Mouse (Mus musculus) heart, adult 2 months (tissue): ENCODE results near the gene Iqschfp.

Experiments
- CTCF ChIP-seq: fragments of 200-600 bp; IDR thresholded peaks from 2 replicates; pipeline ENCODE4 v1.8.1; 2022; ENCODE audit warnings: antibody characterized with exemption, mild to moderate bottlenecking, moderate library complexity
- EP300 ChIP-seq: fragments of 200-500 bp; IDR thresholded peaks from 2 replicates; pipeline ENCODE4 v1.6.1; 2011; ENCODE audit warnings: low read depth, low read length, control low read depth; ENCODE audit not compliant: insufficient read depth
- POLR2A ChIP-seq: fragments of 200-500 bp; IDR thresholded peaks from 2 replicates; pipeline ENCODE4 v1.6.1; 2011; ENCODE audit warnings: mild to moderate bottlenecking, low read depth, low read length, control low read depth; ENCODE audit not compliant: insufficient read depth

DNA sequence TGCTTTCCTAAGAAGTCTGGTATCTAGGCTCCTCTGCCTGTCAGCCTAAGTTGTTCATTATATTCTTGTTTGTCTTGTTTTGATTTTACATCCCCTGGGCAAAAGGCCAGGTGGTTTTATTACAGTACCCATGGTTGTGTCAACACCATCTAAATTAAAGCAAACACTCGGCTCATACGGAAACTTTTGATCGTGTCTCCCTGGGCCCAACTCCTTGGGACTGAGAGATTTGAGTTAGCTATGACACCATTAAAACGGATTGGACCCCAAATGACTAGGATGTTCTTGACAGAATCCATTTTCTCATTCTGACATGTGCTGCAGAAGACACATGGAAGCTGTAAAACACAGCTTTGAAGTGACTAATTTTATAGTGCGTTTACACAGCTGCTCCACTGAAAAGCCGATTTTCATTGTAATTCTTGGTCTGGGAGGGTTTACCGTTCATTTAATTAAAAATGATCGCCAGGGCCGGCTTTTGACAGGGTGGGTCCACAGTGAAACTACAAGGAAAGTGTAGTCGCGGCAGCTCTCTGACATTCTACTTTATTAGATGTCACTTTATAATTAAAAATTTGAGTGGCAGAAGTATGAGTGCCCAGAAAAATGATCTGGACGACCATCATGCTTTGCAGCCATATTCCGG is 24.5 kb upstream of the Iqschfp start:
- TF ChIP-seq POLR2A, result no peak
- TF ChIP-seq CTCF, result no peak
- TF ChIP-seq EP300, result no peak
